Mouse (Mus musculus) heart, postnatal 0 days (tissue): ENCODE results near the gene Commd2.

ENCODE experiments used
- CTCF ChIP-seq: IDR thresholded peaks from 2 replicates; pipeline ENCODE4 v1.5.1; 2016; ENCODE audit warnings: antibody characterized with exemption, control low read depth, low read depth
- EP300 ChIP-seq: IDR thresholded peaks from 2 replicates; pipeline ENCODE4 v1.6.1; 2016; ENCODE audit warnings: antibody characterized with exemption, low read depth

- TF ChIP-seq CTCF (peak; percentile 92), EP300 (no peak)
Measured at GRCm38 (mm10) chr3:57625275-57625997, 26.1 kb downstream of the Commd2 start.
